Comparison of ENCODE assay signal across 8 mouse cellular contexts in the genomic region with DNA sequence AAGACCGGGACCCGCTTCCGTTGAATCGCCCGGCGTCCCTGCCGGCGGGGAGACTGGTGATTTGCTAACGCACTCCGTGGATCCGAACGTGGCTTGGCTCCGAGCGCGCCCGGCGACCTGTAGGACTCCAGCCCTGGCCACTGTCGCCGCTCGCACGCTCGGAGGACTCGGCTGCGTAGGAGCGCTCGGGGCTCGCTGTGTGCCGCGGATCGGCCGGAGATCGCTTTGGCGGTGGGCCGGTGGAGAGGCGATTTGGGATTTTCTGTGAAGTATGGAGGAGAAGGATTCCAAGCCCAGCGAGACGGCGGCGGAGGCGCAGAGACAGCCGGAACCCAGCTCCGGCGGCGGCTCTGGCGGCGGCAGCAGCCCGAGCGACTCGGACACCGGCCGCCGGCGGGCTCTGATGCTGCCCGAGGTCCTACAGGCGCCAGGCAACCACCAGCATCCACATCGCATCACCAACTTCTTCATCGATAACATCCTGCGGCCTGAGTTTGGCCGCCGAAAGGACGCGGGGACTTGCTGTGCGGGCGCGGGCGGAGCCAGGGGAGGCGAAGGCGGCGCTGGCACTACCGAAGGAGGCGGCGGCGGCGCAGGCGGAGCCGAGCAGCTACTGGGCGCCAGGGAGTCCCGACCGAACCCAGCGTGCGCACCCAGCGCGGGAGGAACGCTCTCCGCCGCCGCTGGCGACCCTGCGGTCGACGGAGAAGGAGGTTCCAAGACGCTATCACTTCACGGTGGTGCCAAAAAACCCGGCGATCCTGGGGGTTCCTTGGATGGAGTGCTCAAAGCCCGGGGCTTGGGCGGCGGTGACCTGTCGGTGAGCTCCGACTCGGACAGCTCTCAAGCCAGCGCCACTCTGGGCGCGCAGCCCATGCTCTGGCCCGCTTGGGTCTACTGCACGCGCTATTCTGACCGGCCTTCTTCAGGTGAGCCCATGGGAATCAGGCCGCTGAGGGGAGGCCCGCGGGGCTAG. TPM values are rescaled to one million over a fixed set of nuclear protein-coding genes. Genes with fewer than 3 reads are reported as not detected.
DNase-seq lines count a peak whose midpoint lies in the region; ATAC-seq and TF ChIP-seq lines count a peak whose summit lies in the region.

No protein-coding gene starts in this region.

- no peaks in the 10 kb centered on the region for H3K36me3 ChIP-seq in embryonic facial prominence, embryonic 14.5 days (ENCODE audit: control insufficient read depth, insufficient read depth, low read length)
- H3K36me3 ChIP-seq in hindbrain, embryonic 14.5 days (replicated peaks; ENCODE audit: control insufficient read depth, insufficient read depth): no peaks in the 10 kb centered on the region
- no peaks in the 10 kb centered on the region for H3K36me3 ChIP-seq in liver, embryonic 12.5 days
- no peaks in the 10 kb centered on the region for H3K36me3 ChIP-seq in neural tube, embryonic 14.5 days (ENCODE audit: control insufficient read depth, insufficient read depth, low read length)

- no peaks in the 10 kb centered on the region for H3K9me3 ChIP-seq in embryonic facial prominence, embryonic 14.5 days (ENCODE audit: control insufficient read depth, low read length)
- H3K9me3 ChIP-seq in hindbrain, embryonic 14.5 days (ENCODE audit: control insufficient read depth, low read length): no peaks in the 10 kb centered on the region
- no peaks in the 10 kb centered on the region for H3K9me3 ChIP-seq in liver, embryonic 12.5 days (replicated peaks)
- no peaks in the 10 kb centered on the region for H3K9me3 ChIP-seq in neural tube, embryonic 14.5 days (ENCODE audit: control insufficient read depth, low read length)

- H3K9ac ChIP-seq in embryonic facial prominence, embryonic 14.5 days (ENCODE audit: low read depth, low read length): no peak overlapping the region
- peak overlapping the region; percentile 67 for H3K9ac ChIP-seq in hindbrain, embryonic 14.5 days
- no peak overlapping the region for H3K9ac ChIP-seq in liver, embryonic 12.5 days
- H3K9ac ChIP-seq in neural tube, embryonic 14.5 days (replicated peaks; ENCODE audit: low read depth, low read length): no peak overlapping the region

- peaks cover 3% of the 10 kb centered on the region; the same call in 1 of the 2 replicates for H3K4me1 ChIP-seq in lung, adult 2 months (ENCODE audit: control insufficient read depth, insufficient read depth, low read length)
- H3K4me1 ChIP-seq in embryonic facial prominence, embryonic 14.5 days (ENCODE audit: control insufficient read depth, insufficient read depth, low read length): no peaks in the 10 kb centered on the region
- peaks cover 10% of the 10 kb centered on the region; the same call in 1 of the 2 replicates for H3K4me1 ChIP-seq in hindbrain, embryonic 14.5 days (replicated peaks; ENCODE audit: control insufficient read depth, insufficient read depth, low read length)
- H3K4me1 ChIP-seq in liver, embryonic 12.5 days: peaks cover 15% of the 10 kb centered on the region; the same call in 1 of the 2 replicates
- H3K4me1 ChIP-seq in neural tube, embryonic 14.5 days (ENCODE audit: control insufficient read depth, insufficient read depth, low read length): peaks cover 15% of the 10 kb centered on the region

- H3K4me3 ChIP-seq in lung, adult 2 months (replicated peaks; ENCODE audit: extremely low read depth, low read depth, low read length): peak overlapping the region; percentile 46
- H3K4me3 ChIP-seq in embryonic facial prominence, embryonic 14.5 days (ENCODE audit: low read depth, low read length): peak overlapping the region; percentile 44
- H3K4me3 ChIP-seq in hindbrain, embryonic 14.5 days (replicated peaks; ENCODE audit: low read length): peak overlapping the region; percentile 49
- peak overlapping the region; percentile 38 for H3K4me3 ChIP-seq in liver, embryonic 12.5 days
- peak overlapping the region; percentile 32 for H3K4me3 ChIP-seq in neural tube, embryonic 14.5 days (ENCODE audit: low read depth, low read length)

- DNase-seq in lung, adult 2 months: peak; percentile 37
- DNase-seq in lung, postnatal 25 days (ENCODE audit: low spot score): no peak
- DNase-seq in adrenal gland, postnatal 36 days: peak; percentile 68 to 69
- DNase-seq in embryonic facial prominence, embryonic 14.5 days (ENCODE audit: low spot score): peak; percentile 36
- no peak for DNase-seq in hindbrain, embryonic 14.5 days (ENCODE audit: low spot score)

- H3K27ac ChIP-seq in embryonic facial prominence, embryonic 14.5 days (replicated peaks; ENCODE audit: low read depth, low read length): no peak overlapping the region
- H3K27ac ChIP-seq in hindbrain, embryonic 14.5 days: peak overlapping the region; percentile 83
- H3K27ac ChIP-seq in liver, embryonic 12.5 days: no peak overlapping the region
- no peak overlapping the region for H3K27ac ChIP-seq in neural tube, embryonic 14.5 days (ENCODE audit: low read depth, low read length)

- no peak for TF ChIP-seq CTCF in lung, adult 2 months (IDR thresholded peaks at IDR 0.05; ENCODE audit: insufficient read depth, low read length)

- no peak for TF ChIP-seq POLR2A in lung, adult 2 months (IDR thresholded peaks at IDR 0.05; ENCODE audit: borderline replicate concordance, extremely low read depth, low read depth, low read length)

- WGBS in lung, adult 2 months: under 1% methylated on average over 111 of the region's 111 CpGs
- 1% methylated on average over 66 of the region's 111 CpGs for WGBS in embryonic facial prominence, embryonic 14.5 days
- WGBS in hindbrain, embryonic 14.5 days: under 1% methylated on average over 105 of the region's 111 CpGs
- WGBS in liver, embryonic 12.5 days (ENCODE audit: insufficient replicate concordance): under 1% methylated on average over 111 of the region's 111 CpGs
- under 1% methylated on average over 102 of the region's 111 CpGs for WGBS in neural tube, embryonic 14.5 days

- peaks cover 96% of the 10 kb centered on the region for H3K27me3 ChIP-seq in embryonic facial prominence, embryonic 14.5 days (replicated peaks; ENCODE audit: control insufficient read depth, insufficient read depth, low read length)
- H3K27me3 ChIP-seq in hindbrain, embryonic 14.5 days (ENCODE audit: control insufficient read depth, insufficient read depth, low read length): peaks cover 80% of the 10 kb centered on the region
- peaks cover 98% of the 10 kb centered on the region for H3K27me3 ChIP-seq in liver, embryonic 12.5 days (replicated peaks)
- peaks cover 65% of the 10 kb centered on the region for H3K27me3 ChIP-seq in neural tube, embryonic 14.5 days (ENCODE audit: control insufficient read depth, insufficient read depth, low read length)

- peak overlapping the region; percentile 86 for H3K4me2 ChIP-seq in embryonic facial prominence, embryonic 14.5 days (ENCODE audit: low read depth, low read length)
- H3K4me2 ChIP-seq in hindbrain, embryonic 14.5 days (replicated peaks): peak overlapping the region; percentile 69
- H3K4me2 ChIP-seq in liver, embryonic 12.5 days: peak overlapping the region; percentile 59
- peak overlapping the region; percentile 59 for H3K4me2 ChIP-seq in neural tube, embryonic 14.5 days (ENCODE audit: low read depth, low read length)

- ATAC-seq in embryonic facial prominence, embryonic 14.5 days (ENCODE audit: low read depth): no peak; the same call in 1 of the 2 replicates
- no peak for ATAC-seq in hindbrain, embryonic 14.5 days (ENCODE audit: low FRiP score)
- ATAC-seq in liver, embryonic 12.5 days: no peak
- no peak for ATAC-seq in neural tube, embryonic 14.5 days (ENCODE audit: low read depth)
- no peak for ATAC-seq in monocyte, adult 5-6 weeks (replicated peaks; ENCODE audit: insufficient number of reproducible peaks, low FRiP score, low TSS enrichment, poor library complexity, severe bottlenecking)

RNA-seq across cellular contexts. Expression of gene En2, which starts 1.1 kb away (rescaled TPM):
- polyA plus RNA-seq in lung, adult 2 months (2012; rRNA removed): not detected in 2 replicates
- under 1 TPM; 0.07 to 0.16 TPM for total RNA-seq in adrenal gland, postnatal 36 days (2021)
- not detected in 2 replicates for polyA plus RNA-seq in embryonic facial prominence, embryonic 14.5 days (2014; fragmentation: Nextera tagmentation; extraction: Ambion mirVana)
- 0.07 and 0.98 TPM in 2 replicates for polyA plus RNA-seq in hindbrain, embryonic 14.5 days (2014; fragmentation: Nextera tagmentation; extraction: Ambion mirVana)
- polyA plus RNA-seq in liver, embryonic 12.5 days (2016; fragmentation: Nextera tagmentation; extraction: Ambion mirVana): not detected in 2 replicates
- not detected in 2 replicates for polyA plus RNA-seq in neural tube, embryonic 14.5 days (2014; fragmentation: Nextera tagmentation; extraction: Ambion mirVana)
- not detected in 3 replicates for total RNA-seq in monocyte, adult 5-6 weeks (2017)

Comparison
In these comparisons a context has a peak if more than half of its experiments do, and no peak if none do; other contexts are left out.
1. DNase-seq: peak in lung, adult 2 months (single experiment), adrenal gland, postnatal 36 days (2 of 2) and embryonic facial prominence, embryonic 14.5 days (single experiment); none in lung, postnatal 25 days (single experiment) and hindbrain, embryonic 14.5 days (single experiment).
2. Peak in every context shown above with its lines, with median percentiles within 50 percentile points of each other: H3K4me3 ChIP-seq and H3K4me2 ChIP-seq.